Mouse (Mus musculus) common myeloid progenitor, adult 5-6 weeks (primary cell): ENCODE data around the gene Cand1. TPM values are rescaled to one million over a fixed set of nuclear protein-coding genes. Genes with fewer than 3 reads are reported as not detected.

Experiments
- total RNA-seq: library from RNA; stranded (forward); fragments of 200-1000, 187-1606 nt; gene quantifications from 2 replicates; pipeline ENCODE4 v1.2.3, GENCODE M21; 2017

Cand1 gene
- total RNA-seq, 1 experiment from 2014 or later = 64.1 TPM

Other genes starting within 250 kb of the Cand1 start
- not detected in 2 replicates for gene Grip1, start 213.8 kb upstream of the Cand1 start, total RNA-seq